Mouse (Mus musculus): ENCODE measurements around the gene Gps2.

Gps2 gene

DNA sequence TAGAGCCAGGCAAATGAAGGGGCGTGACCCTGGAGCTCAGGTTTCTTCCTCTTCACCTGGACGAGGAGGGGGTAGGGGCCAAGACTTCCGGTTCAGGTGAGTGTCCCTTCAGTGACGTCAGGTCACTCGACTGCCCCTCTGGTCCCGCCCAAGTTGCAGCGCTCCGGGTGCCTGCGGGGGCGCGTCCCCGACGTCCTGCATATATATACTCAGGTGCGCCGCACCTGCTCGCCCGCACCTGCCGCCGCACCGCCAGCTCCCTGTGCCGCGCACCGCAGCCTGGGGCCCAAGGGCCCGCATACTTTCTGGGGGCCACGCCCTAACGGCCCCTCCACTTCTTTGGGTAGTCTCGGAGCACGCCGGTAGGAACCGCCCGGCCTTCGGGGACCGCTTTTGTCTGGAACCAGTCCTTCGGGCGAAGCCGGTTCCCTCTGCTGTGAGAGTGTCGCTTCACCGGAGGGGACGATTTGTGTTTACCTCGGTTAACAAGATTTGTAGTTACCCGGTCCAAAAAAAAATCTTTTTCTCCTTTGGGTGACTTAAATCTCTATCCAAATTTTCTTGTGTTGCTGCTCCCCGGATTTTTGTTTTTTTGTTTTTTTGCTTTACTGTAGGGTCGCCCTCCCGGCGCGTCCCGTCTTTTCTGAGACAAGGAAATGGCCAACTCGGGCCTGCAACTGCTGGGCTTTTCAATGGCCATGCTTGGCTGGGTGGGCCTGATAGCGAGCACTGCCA, 51.8 kb downstream of the Gps2 start:
- no peak for DNase-seq (ENCODE audit: low read depth)
